Mouse (Mus musculus) myocyte (in vitro differentiated cells): ENCODE data around the gene Ophn1.

ENCODE experiments used
- E2F4 ChIP-seq: IDR thresholded peaks from one replicate; pipeline ENCODE4 v1.6.1; 2011; ENCODE audit warnings: mild to moderate bottlenecking, control low read depth, moderate library complexity; ENCODE audit not compliant: insufficient read depth
- MAX ChIP-seq: IDR thresholded peaks from one replicate; pipeline ENCODE4 v1.6.1; 2011; ENCODE audit warnings: low read depth, mild to moderate bottlenecking, control low read depth
- MYOD1 ChIP-seq, 3 experiments: IDR thresholded peaks; one replicate each; pipeline ENCODE4 v1.6.1; 2011; ENCODE audit warnings: control low read depth in 2 of 3, low read depth in 2 of 3, mild to moderate bottlenecking in 2 of 3, moderate library complexity in 1 of 3; ENCODE audit not compliant: insufficient read length in 2 of 3, control insufficient read depth in 1 of 3
- POLR2A ChIP-seq: IDR thresholded peaks from one replicate; pipeline ENCODE4 v1.6.1; 2011; ENCODE audit warnings: low read depth, mild to moderate bottlenecking, control low read depth, moderate library complexity; ENCODE audit not compliant: insufficient read length
- POLR2AphosphoS2 ChIP-seq: IDR thresholded peaks from one replicate; pipeline ENCODE4 v1.6.1; 2011; ENCODE audit warnings: low read depth, control low read depth; ENCODE audit not compliant: insufficient read length
- SRF ChIP-seq: IDR thresholded peaks from one replicate; pipeline ENCODE4 v1.6.1; 2011; ENCODE audit warnings: low read depth; ENCODE audit not compliant: control insufficient read depth, insufficient read length
- TCF12 ChIP-seq: IDR thresholded peaks from one replicate; pipeline ENCODE4 v1.6.1; 2011; ENCODE audit warnings: mild to moderate bottlenecking, control low read depth; ENCODE audit not compliant: poor library complexity, insufficient read depth, severe bottlenecking
- USF1 ChIP-seq: IDR thresholded peaks from one replicate; pipeline ENCODE4 v1.6.1; 2011; ENCODE audit warnings: low read depth, mild to moderate bottlenecking, control low read depth, moderate library complexity

DNA sequence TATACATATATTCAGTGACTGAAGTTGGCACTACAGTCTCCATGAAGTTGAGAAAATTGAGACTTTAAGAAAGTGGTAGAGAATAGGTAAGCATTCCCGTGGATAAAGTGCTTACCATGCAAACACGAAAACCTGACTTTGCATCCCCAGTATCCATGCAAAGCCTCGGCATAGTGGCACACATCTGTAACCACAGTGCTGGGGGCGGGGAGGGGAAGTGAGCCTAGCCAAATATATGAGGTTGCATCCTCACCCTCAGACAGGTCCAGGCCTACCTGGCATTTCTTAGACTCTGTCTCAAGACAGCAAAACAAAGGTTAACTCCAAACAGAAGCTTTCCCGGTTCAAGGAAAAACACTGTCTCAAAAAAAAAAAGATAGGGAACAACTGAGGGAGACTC lies 21.7 kb downstream of the Ophn1 start:
- no peak for TF ChIP-seq SRF
- no peak for TF ChIP-seq USF1
- TF ChIP-seq POLR2A: no peak
- TF ChIP-seq MYOD1 (IDR thresholded peaks at IDR 0.05; ENCODE audit: control insufficient read depth in 1 of 3, insufficient read length in 2 of 3, low read depth in 2 of 3): no peak
- no peak for TF ChIP-seq MAX
- TF ChIP-seq TCF12: no peak
- no peak for TF ChIP-seq POLR2AphosphoS2
- TF ChIP-seq E2F4: no peak
